Mouse (Mus musculus): Measurements from ENCODE around the gene Cd72. TPM values are rescaled to one million over a fixed set of nuclear protein-coding genes. Genes with fewer than 3 reads are reported as not detected.
A peak's percentile ranks its signal among the peaks of the same experiment; 100 is the strongest.

Gene Cd72
- polyA plus RNA-seq, 1 experiment from 2014 or later, result 4.3 TPM

DNA sequence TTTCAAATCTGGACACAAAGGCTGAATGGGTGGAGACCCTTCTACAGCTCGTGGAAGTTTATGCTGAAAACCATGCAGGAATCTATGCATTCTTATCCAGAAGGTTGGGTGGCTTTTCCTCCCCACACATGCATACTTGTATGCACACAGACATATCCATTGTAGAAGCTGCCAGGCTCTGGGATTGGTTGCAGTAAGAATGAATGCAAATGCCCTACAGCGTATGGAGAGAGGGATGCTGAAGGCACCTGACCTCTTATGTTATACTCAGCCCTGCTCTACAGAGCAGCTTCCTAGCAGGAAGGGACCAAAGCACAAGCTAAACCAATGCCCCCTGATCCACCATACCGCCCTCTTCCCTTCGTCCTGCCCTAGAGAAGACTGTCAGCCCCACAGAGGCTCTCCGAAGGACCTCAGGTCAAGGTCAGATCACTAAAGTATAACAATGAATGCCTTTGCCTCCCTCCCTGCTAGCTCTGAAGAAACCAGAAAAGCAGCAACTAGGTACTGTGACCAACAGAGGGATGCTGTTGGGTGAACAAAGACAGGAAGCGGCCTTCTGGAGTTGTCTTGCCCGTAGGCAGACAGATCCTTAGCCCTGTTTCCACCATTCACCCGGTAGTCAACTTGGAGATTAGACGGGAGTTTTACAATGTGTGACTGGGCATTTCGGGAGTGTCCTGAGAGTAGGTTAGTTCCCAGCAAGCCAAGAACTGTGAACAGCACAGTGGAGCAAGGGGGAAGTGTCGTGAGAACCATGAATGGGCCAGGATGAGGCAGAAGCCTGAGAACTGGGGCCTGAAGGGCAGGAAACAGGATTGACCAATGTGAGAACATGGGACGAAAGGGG lies 47.1 kb downstream of the Cd72 start:
- Histone ChIP-seq H3K9me3 (no peaks in the 10 kb centered on the region), H3K4me2 (replicated peaks) (peak overlapping the region; percentile 67), H3K27ac (replicated peaks) (peak overlapping the region; percentile 98), H3K4me3 (peak overlapping the region; percentile 80), H3K9ac (replicated peaks) (peak overlapping the region; percentile 89), H3K4me1 (peaks cover 43% of the 10 kb centered on the region), H3K36me3 (no peaks in the 10 kb centered on the region), H3K27me3 (no peaks in the 10 kb centered on the region)
- ATAC-seq (replicated peaks), result peak; percentile 57
- 70% methylated on average over 12 of the region's 12 CpGs for WGBS

DNA sequence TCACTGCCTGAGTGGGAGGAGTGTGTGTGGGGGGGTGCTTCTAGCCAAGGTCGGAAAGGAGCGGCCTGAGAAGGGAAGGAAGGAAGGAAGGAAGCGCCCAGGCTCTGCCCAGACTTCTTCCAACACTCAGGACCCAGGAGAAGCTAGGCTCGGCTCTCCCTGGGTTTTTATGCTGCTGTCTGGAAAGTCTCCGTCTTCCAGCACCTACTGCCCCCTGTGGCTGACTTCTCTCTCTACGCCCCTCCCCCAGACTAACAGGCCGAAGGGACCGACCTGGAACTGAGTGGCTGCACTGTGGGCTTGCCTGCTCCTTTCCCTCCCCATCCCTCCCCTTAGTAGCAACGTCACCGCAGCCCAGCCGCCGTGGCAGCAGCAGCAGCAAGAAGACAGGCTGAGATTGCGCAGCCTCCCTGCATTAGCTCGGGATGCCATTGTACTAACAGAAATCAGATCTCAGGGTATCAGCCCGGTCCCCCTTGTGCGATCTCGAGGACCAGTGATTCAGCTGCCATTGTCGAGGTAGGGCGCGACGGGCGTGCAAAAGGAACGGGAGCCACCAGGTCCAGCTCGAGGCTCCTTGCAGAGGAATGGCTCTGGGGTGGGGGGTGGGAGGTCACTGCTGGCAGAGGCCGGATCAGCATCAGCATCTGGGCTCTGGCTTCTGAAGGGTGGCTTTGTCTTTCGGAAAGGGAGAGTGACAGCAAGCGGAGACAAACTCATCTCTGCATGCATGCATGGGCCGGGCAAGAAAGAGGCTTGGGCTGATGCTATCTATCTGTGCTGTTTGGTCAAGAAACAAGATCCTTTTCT lies 48.1 kb downstream of the Cd72 start:
- H3K9ac ChIP-seq (replicated peaks), result peak overlapping the region; percentile 89
- no peaks in the 10 kb centered on the region for H3K9me3 ChIP-seq
- ATAC-seq (replicated peaks), result peak; percentile 96
- peak overlapping the region; percentile 80 for H3K4me3 ChIP-seq
- H3K4me2 ChIP-seq (replicated peaks), result peak overlapping the region; percentile 67
- WGBS, result 1% methylated on average over 28 of the region's 28 CpGs
- H3K27ac ChIP-seq (replicated peaks), result peak overlapping the region; percentile 98
- peaks cover 42% of the 10 kb centered on the region for H3K4me1 ChIP-seq
- H3K27me3 ChIP-seq, result no peaks in the 10 kb centered on the region
- no peaks in the 10 kb centered on the region for H3K36me3 ChIP-seq

GRCm38 (mm10) chr4:43404697-43405096 lies 49.7 kb downstream of the Cd72 start:
- Histone ChIP-seq H3K4me1 (peaks cover 39% of the 10 kb centered on the region), H3K4me3 (no peak overlapping the region), H3K4me2 (replicated peaks) (no peak overlapping the region), H3K27ac (replicated peaks) (no peak overlapping the region), H3K36me3 (no peaks in the 10 kb centered on the region), H3K27me3 (no peaks in the 10 kb centered on the region), H3K9me3 (no peaks in the 10 kb centered on the region), H3K9ac (replicated peaks) (no peak overlapping the region)
- WGBS, result 89% methylated on average over 10 of the region's 10 CpGs
- ATAC-seq (replicated peaks), result no peak

- 89% methylated on average over 9 of the region's 9 CpGs for WGBS
- H3K4me3 ChIP-seq, result no peak overlapping the region
- H3K9me3 ChIP-seq, result no peaks in the 10 kb centered on the region
- peaks cover 35% of the 10 kb centered on the region for H3K4me1 ChIP-seq
- H3K27me3 ChIP-seq, result no peaks in the 10 kb centered on the region
- ATAC-seq (replicated peaks), result no peak
- no peaks in the 10 kb centered on the region for H3K36me3 ChIP-seq
- H3K4me2 ChIP-seq (replicated peaks), result no peak overlapping the region
- H3K9ac ChIP-seq (replicated peaks), result no peak overlapping the region
- H3K27ac ChIP-seq (replicated peaks), result no peak overlapping the region
Observed at GRCm38 (mm10) chr4:43402212-43402611, 52.2 kb downstream of the Cd72 start.

- no peaks in the 10 kb centered on the region for H3K36me3 ChIP-seq
- ATAC-seq (replicated peaks), result no peak
- no peak overlapping the region for H3K4me2 ChIP-seq (replicated peaks)
- no peaks in the 10 kb centered on the region for H3K27me3 ChIP-seq
- no peak overlapping the region for H3K27ac ChIP-seq (replicated peaks)
- H3K9ac ChIP-seq (replicated peaks), result no peak overlapping the region
- H3K4me1 ChIP-seq, result peaks cover 33% of the 10 kb centered on the region
- H3K9me3 ChIP-seq, result no peaks in the 10 kb centered on the region
- no peak overlapping the region for H3K4me3 ChIP-seq
- WGBS, result 86% methylated on average over 10 of the region's 10 CpGs
Observed at GRCm38 (mm10) chr4:43401486-43401885, 52.9 kb downstream of the Cd72 start.

DNA sequence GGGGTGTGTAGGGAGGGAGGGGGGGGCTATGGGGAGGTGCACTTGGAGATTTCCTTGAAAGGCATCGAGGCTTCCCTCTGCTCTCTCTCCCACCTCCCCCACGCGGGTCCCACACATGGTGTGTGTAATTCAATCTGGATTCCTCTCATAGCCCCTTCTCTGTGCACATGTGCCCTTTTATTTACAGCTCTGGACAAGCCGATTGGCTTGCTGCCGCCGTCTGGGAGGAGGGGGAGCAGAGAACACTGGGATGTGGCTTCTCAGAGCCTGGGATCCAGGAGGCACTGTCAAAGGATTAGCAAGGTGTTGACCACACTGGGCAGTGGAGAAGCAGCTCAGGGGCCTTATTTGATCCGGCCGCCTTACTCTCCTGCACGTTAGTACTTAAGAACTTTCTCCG lies 53.5 kb downstream of the Cd72 start:
- H3K9ac ChIP-seq (replicated peaks), result no peak overlapping the region
- WGBS, result 17% methylated on average over 10 of the region's 10 CpGs
- no peak for ATAC-seq (replicated peaks)

DNA sequence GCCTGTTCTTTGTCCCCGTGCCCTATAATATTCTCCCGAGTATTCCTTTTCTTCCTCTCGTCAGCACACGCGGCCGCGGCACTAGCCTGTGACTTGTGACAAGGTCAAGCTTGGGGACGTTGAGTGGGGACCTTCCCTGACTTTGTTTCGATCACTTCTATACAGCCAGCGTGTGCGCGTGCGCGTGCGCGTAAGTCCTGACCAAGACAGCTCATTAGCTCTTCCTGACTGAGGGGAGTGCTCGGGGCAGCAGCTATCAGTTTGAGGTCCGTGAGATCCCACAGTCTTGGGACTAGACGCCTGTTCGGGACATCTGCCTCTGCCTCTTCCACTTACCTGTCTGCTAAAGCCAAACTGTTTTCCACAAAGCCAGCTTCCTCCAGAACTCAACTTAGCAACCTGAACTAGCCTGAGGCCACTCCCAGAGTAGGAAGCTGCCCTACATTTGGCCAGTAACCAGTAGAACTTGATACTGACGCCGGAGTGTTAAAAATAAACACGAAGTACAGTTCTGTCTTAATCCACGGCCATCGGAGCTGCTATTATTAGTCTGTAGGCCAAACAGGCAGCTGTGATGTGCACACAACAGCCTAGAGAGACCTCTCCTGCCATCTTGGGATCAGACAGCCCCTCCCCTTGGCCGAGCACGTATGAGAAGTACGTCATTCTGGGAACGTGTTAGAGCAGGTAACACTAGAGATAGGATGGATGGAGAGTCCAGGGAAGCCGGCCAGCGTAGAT lies 54.9 kb downstream of the Cd72 start:
- no peak for ATAC-seq (replicated peaks)
- no peak overlapping the region for H3K9ac ChIP-seq (replicated peaks)
- H3K4me2 ChIP-seq (replicated peaks), result no peak overlapping the region
- H3K27me3 ChIP-seq, result no peaks in the 10 kb centered on the region
- H3K4me1 ChIP-seq, result peaks cover 23% of the 10 kb centered on the region
- H3K9me3 ChIP-seq, result no peaks in the 10 kb centered on the region
- no peak overlapping the region for H3K4me3 ChIP-seq
- 85% methylated on average over 31 of the region's 31 CpGs for WGBS
- 0 out of 2 replicates have a peak overlapping the region, but pooled peaks have one; percentile 10 for H3K27ac ChIP-seq (replicated peaks)
- H3K36me3 ChIP-seq, result no peaks in the 10 kb centered on the region

More for the DNA sequence above, 53.5 kb downstream of the Cd72 start:
- H3K4me2 ChIP-seq (replicated peaks), result no peak overlapping the region
- H3K27ac ChIP-seq (replicated peaks), result no peak overlapping the region
- no peaks in the 10 kb centered on the region for H3K9me3 ChIP-seq
- no peaks in the 10 kb centered on the region for H3K36me3 ChIP-seq
- H3K4me3 ChIP-seq, result no peak overlapping the region
- peaks cover 31% of the 10 kb centered on the region for H3K4me1 ChIP-seq
- H3K27me3 ChIP-seq, result no peaks in the 10 kb centered on the region

GRCm38 (mm10) chr4:43398829-43399331 lies 55.5 kb downstream of the Cd72 start:
- Histone ChIP-seq H3K27me3 (no peaks in the 10 kb centered on the region), H3K9ac (replicated peaks) (no peak overlapping the region), H3K4me2 (replicated peaks) (no peak overlapping the region), H3K4me3 (no peak overlapping the region), H3K36me3 (no peaks in the 10 kb centered on the region), H3K4me1 (peaks cover 23% of the 10 kb centered on the region), H3K27ac (replicated peaks) (0 out of 2 replicates have a peak overlapping the region, but pooled peaks have one; percentile 2), H3K9me3 (no peaks in the 10 kb centered on the region)
- ATAC-seq (replicated peaks), result no peak
- 57% methylated on average over 17 of the region's 17 CpGs for WGBS

DNA sequence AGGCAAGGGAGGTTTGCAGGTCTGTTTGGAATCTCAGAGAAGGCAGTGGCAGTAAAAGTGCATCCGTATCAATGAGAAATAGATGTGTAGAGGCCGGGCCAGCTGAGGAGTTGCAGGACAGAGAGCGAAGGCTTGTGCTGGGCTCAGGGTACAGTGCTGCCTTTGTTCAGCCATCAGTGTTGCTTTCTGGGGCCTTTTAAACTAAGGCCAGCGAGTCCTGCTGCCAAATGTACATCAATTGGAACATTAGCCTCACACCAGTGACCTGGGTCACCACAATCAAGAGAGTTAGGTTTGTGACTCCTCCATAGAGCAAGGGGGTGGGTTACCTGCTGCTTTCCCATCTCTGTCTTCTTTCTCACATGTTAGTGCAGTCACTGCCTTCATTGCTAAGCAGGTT lies 56.4 kb downstream of the Cd72 start:
- H3K27ac ChIP-seq (replicated peaks), result no peak overlapping the region
- peaks cover 23% of the 10 kb centered on the region for H3K4me1 ChIP-seq
- no peak for ATAC-seq (replicated peaks)
- WGBS, result 49% methylated on average over 4 of the region's 4 CpGs
- H3K9ac ChIP-seq (replicated peaks), result no peak overlapping the region
- H3K4me3 ChIP-seq, result no peak overlapping the region
- no peaks in the 10 kb centered on the region for H3K27me3 ChIP-seq
- no peaks in the 10 kb centered on the region for H3K36me3 ChIP-seq
- H3K9me3 ChIP-seq, result no peaks in the 10 kb centered on the region
- H3K4me2 ChIP-seq (replicated peaks), result no peak overlapping the region
